Mouse (Mus musculus): ENCODE data around the gene Gm26992. TPM values are rescaled to one million over a fixed set of nuclear protein-coding genes. Genes with fewer than 3 reads are reported as not detected.
"Not testable (repeated sequence)": the region's sequence is repeated elsewhere in the genome, so short reads cannot be mapped to it uniquely, and the experiment has no call there.

The Gm26992 gene
- polyA plus RNA-seq, 1 experiment from 2014 or later, result not detected

DNA sequence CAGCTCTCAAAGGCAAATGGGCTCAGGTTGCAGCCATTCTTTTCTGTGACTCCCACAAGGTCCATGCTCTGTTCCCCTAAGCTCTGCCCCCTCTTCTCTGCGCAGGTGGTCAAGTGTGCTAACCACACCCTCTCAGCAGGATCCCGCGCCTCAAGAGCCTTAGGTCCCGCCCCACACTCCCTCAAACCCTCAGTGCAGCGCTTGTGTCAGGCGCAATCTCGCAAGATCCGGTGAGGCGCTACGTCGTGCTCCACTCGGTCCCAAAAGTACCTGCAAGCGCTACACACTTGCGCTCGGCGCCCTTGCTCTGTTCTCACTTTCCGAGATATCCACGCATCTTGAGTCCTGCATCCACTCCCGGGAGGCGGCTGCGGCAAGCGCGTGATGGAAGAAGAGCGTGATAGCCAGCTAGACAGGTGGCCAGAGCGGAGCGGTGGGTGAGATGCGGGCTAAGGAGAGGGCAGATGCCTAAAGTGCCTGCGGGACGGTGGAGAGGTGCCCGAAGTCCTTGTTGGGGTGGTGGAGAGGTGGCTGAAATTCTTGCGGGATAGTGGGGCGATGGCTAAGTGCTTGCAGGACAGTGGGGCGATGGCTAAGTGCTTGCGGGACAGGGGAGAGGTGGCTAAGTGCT lies 25.8 kb downstream of the Gm26992 start:
- peak overlapping the region; percentile 40 for H3K4me3 ChIP-seq (replicated peaks)
- H3K27me3 ChIP-seq (replicated peaks), result peaks cover 35% of the 10 kb centered on the region
- H3K9me3 ChIP-seq (replicated peaks), result no peaks in the 10 kb centered on the region
- peaks cover 7% of the 10 kb centered on the region; the same call in 1 of the 2 replicates for H3K4me1 ChIP-seq
- peak overlapping the region; percentile 34; the same call in 1 of the 2 replicates for H3K9ac ChIP-seq (replicated peaks)
- H3K27ac ChIP-seq (replicated peaks), result no peak overlapping the region
- ATAC-seq (ENCODE audit: low FRiP score), result no peak; the same call in 1 of the 2 replicates
- peak overlapping the region; percentile 81 for H3K4me2 ChIP-seq
- 8% methylated on average over 34 of the region's 34 CpGs for WGBS
- no peaks in the 10 kb centered on the region for H3K36me3 ChIP-seq

DNA sequence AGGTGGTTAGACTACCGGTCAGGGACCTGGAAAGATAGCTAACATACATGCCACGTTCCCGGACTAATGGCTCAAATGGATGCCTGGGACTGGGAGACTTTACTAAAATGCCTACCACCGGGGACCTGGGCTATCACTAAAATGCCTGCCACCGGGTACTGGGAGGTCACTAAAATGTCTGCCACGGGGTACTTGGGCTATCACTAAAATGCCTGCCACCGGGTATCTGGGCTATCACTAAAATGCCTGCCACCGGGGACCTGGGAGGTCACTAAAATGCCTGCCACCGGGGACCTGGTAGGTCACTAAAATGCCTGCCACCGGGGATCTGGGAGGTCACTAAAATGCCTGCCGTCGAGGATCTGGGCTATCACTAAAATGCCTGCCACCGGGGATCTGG lies 26.6 kb downstream of the Gm26992 start:
- peak overlapping the region; percentile 81 for H3K4me2 ChIP-seq
- not testable (repeated sequence) for H3K4me1 ChIP-seq

DNA sequence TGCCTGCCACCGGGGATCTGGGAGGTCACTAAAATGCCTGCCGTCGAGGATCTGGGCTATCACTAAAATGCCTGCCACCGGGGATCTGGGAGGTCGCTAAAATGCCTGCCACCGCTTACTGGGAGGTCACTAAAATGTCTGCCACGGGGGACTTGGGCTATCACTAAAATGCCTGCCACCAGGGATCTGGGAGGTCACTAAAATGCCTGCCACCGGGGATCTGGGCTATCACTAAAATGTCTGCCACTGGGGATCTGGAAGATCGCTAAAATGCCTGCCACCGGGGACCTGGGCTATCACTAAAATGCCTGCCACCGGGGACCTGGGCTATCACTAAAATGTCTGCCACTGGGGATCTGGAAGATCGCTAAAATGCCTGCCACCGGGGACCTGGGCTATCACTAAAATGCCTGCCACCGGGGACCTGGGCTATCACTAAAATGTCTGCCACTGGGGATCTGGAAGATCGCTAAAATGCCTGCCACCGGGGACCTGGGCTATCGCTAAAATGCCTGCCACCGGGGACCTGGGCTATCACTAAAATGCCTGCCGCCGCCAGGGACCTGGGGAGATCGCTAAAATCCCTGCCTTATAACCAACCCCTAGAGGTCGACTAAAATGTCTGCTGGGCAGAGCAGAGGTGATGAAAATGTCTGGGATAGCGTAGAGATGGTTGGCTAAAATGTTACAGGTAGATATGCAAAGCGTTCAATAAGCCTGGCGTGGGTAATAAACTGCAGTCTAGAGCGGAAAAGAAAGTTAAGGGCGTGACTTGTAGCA lies 27.3 kb downstream of the Gm26992 start:
- WGBS, result 69% methylated on average over 19 of the region's 27 CpGs

More for the DNA sequence above, 26.6 kb downstream of the Gm26992 start:
- not testable (repeated sequence) for H3K9ac ChIP-seq (replicated peaks); H3K9me3 ChIP-seq (replicated peaks); ATAC-seq (ENCODE audit: low FRiP score); H3K27ac ChIP-seq (replicated peaks); H3K36me3 ChIP-seq
- WGBS, result 46% methylated on average over 10 of the region's 13 CpGs
- Histone ChIP-seq H3K4me3 (replicated peaks) (peak overlapping the region; percentile 40), H3K27me3 (replicated peaks) (peaks cover 33% of the 10 kb centered on the region)

DNA sequence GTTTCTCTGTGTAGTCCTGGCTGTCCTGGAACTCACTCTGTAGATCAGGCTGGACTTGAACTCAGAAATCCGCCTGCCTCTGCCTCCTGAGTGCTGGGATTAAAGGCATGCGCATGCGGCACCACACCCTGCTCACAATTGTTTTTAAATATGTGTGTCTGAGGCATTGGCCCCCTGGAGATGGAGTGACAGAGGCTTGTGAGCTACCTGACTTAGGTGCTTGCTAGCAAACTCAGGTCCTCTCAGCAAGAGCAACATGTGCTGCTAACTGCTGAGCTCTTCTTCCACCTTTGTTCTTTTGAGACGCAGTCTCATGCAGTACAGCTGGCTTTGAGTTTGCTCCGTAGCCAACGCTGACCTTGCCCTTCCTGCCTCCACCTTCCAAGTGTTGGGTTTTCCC lies 31.0 kb downstream of the Gm26992 start:
- WGBS, result 79% methylated on average over 6 of the region's 6 CpGs
- Histone ChIP-seq H3K9ac (replicated peaks) (no peak overlapping the region), H3K4me3 (replicated peaks) (no peak overlapping the region), H3K36me3 (no peaks in the 10 kb centered on the region), H3K27ac (replicated peaks) (no peak overlapping the region), H3K4me2 (no peak overlapping the region), H3K27me3 (replicated peaks) (peaks cover 8% of the 10 kb centered on the region), H3K4me1 (0 out of 2 replicates have a peak, but pooled peaks cover 2% of the 10 kb centered on the region), H3K9me3 (replicated peaks) (no peaks in the 10 kb centered on the region)
- ATAC-seq (ENCODE audit: low FRiP score), result no peak

More for the DNA sequence above, 27.3 kb downstream of the Gm26992 start:
- peaks cover 30% of the 10 kb centered on the region for H3K27me3 ChIP-seq (replicated peaks)
- not testable (repeated sequence) for H3K4me2 ChIP-seq; ATAC-seq (ENCODE audit: low FRiP score); H3K9ac ChIP-seq (replicated peaks); H3K36me3 ChIP-seq; H3K9me3 ChIP-seq (replicated peaks); H3K4me1 ChIP-seq; H3K27ac ChIP-seq (replicated peaks); H3K4me3 ChIP-seq (replicated peaks)

DNA sequence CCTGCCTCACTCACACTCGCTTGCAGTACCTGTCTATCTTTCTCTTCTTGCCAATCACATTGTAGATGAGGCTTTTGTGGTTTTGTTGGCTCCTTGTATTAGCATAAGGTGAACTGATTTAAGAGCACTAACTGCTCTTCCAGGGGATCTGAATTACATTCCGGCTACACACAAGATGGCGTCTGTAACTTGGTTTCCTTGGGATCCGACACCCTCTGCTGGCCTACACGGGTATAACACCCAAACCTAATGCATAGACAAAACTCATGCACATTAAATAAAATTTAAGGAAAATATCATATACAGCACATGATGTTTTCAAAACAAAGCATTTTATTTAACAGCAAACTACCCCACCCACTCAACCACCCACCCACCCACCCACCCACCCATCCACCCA lies 38.2 kb downstream of the Gm26992 start:
- no peaks in the 10 kb centered on the region for H3K4me1 ChIP-seq
- WGBS, result 72% methylated on average over 5 of the region's 5 CpGs
- no peaks in the 10 kb centered on the region for H3K9me3 ChIP-seq (replicated peaks)
- no peak overlapping the region for H3K4me2 ChIP-seq
- no peaks in the 10 kb centered on the region for H3K36me3 ChIP-seq
- H3K9ac ChIP-seq (replicated peaks), result no peak overlapping the region
- no peaks in the 10 kb centered on the region for H3K27me3 ChIP-seq (replicated peaks)
- no peak overlapping the region for H3K4me3 ChIP-seq (replicated peaks)
- no peak overlapping the region for H3K27ac ChIP-seq (replicated peaks)
- ATAC-seq (ENCODE audit: low FRiP score), result no peak

DNA sequence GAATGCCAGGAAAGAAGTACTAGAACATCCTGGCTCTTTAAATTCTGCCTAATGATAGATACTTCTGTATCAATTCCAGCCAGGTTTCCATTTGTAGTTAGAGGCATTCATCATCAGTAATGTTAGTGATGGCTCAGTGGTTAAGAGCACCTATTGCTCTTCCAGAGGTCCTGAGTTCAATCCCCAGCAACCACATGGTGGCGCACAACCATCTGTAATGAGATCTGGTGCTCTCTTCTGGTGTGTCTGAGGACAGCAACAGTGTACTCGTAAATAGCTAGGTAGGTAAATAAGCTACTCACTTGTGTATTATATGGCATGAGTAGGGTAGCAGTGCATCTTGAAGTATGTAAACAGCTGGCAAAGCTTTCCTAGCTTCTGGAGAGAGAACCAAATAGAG lies 47.2 kb downstream of the Gm26992 start:
- H3K9me3 ChIP-seq (replicated peaks), result no peaks in the 10 kb centered on the region
- no peak overlapping the region for H3K4me2 ChIP-seq
- H3K4me1 ChIP-seq, result no peaks in the 10 kb centered on the region
- H3K9ac ChIP-seq (replicated peaks), result no peak overlapping the region
- H3K36me3 ChIP-seq, result no peaks in the 10 kb centered on the region
- ATAC-seq (ENCODE audit: low FRiP score), result no peak
- WGBS, result 71% methylated on average over 2 of the region's 2 CpGs
- no peak overlapping the region for H3K4me3 ChIP-seq (replicated peaks)
- H3K27ac ChIP-seq (replicated peaks), result no peak overlapping the region
- H3K27me3 ChIP-seq (replicated peaks), result no peaks in the 10 kb centered on the region

DNA sequence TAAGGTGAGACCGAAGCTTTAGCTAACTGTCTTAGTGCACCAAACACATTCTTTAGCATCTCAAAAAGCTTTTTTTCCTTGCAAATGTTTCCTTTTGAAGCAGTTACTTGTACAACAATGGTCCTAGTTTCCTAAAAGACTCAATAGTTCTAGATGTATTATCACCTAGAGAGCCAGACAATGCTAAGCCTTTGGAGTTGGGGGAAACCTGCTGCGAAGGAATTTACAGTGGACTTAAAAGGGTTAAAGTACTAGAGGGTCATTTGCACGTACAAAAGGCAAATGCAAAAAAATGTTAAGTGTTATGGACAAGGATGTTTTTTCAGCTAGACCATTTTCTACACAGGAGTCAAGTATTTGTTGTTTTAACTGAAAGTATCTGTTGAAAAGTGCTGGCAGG lies 50.5 kb downstream of the Gm26992 start:
- Histone ChIP-seq H3K9ac (replicated peaks) (no peak overlapping the region), H3K4me3 (replicated peaks) (no peak overlapping the region), H3K36me3 (no peaks in the 10 kb centered on the region), H3K9me3 (replicated peaks) (no peaks in the 10 kb centered on the region), H3K4me2 (no peak overlapping the region), H3K27ac (replicated peaks) (no peak overlapping the region), H3K4me1 (no peaks in the 10 kb centered on the region), H3K27me3 (replicated peaks) (no peaks in the 10 kb centered on the region)
- WGBS, result 79% methylated on average over 3 of the region's 3 CpGs
- ATAC-seq (ENCODE audit: low FRiP score), result no peak

DNA sequence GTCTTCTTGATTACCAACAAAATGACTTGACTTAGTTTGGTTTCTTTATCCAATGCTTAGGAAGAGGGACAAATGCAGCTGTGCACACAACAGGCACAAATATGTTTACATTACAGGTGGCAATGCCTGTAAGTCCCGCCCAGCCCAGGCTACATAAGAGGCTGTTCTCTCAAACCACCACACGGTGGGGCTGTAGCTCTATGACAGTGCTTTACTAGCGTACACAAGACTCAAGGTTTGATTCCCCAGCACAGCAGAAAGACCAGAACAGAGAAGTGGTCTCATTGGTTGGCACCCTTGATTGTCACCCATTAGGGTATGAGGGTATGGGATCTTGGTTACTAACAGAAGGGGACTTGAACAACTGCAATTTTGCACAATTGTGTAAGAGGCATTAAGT lies 55.7 kb downstream of the Gm26992 start:
- no peaks in the 10 kb centered on the region for H3K36me3 ChIP-seq
- 17% methylated on average over 3 of the region's 3 CpGs for WGBS
- H3K4me2 ChIP-seq, result no peak overlapping the region
- no peak overlapping the region for H3K9ac ChIP-seq (replicated peaks)
- H3K4me1 ChIP-seq, result no peaks in the 10 kb centered on the region
- no peaks in the 10 kb centered on the region for H3K27me3 ChIP-seq (replicated peaks)
- no peaks in the 10 kb centered on the region for H3K9me3 ChIP-seq (replicated peaks)
- H3K27ac ChIP-seq (replicated peaks), result no peak overlapping the region
- 0 out of 2 replicates have a peak, but pooled peaks have one; percentile 62 for ATAC-seq (ENCODE audit: low FRiP score)
- H3K4me3 ChIP-seq (replicated peaks), result no peak overlapping the region

DNA sequence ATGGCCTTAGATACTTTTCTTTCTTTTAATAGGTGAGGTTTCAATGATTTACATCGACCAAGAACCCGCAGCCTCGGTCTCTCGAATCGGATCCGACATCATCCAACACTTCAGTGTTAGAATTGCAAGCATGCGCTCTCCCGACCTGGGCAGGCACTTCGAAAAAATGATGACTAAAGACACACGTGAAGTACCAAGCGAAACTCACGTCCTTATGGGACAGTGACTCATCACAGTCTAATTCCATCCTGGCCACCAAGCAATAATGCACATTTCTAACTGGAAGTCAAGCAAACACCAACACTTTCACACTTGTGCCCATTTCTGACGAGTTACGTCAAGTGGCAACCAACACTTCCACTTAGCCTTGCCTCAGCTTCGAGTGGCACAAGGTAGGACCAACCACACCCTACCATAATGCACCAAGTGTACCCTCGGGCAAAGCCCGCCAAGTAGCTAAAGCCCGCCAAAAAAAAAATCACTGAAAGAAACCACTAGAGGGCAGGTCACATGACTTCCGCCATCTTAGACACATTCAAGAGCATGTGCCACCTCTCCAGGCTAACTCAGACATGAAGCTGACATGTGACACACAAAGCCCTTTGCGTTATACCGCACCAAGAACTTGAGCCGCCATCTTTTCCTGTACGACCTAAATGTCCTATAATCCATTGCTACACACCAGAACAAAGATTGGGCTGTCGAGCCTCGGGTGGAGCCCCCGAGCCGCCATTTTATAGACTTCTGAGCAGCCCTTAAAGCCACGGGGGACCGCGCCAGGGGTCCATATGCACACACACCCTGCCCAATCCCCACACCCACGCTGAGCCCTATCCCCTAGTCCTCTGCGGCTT lies 59.7 kb downstream of the Gm26992 start:
- 61% methylated on average over 32 of the region's 32 CpGs for WGBS
- H3K27ac ChIP-seq (replicated peaks), result peak overlapping the region; percentile 77
- H3K4me3 ChIP-seq (replicated peaks), result peak overlapping the region; percentile 46
- H3K27me3 ChIP-seq (replicated peaks), result no peaks in the 10 kb centered on the region
- peak overlapping the region; percentile 46 for H3K4me2 ChIP-seq
- H3K9me3 ChIP-seq (replicated peaks), result no peaks in the 10 kb centered on the region
- no peaks in the 10 kb centered on the region for H3K4me1 ChIP-seq
- peak overlapping the region; percentile 40; the same call in 1 of the 2 replicates for H3K9ac ChIP-seq (replicated peaks)
- no peaks in the 10 kb centered on the region for H3K36me3 ChIP-seq
- peak; percentile 79 for ATAC-seq (ENCODE audit: low FRiP score)

DNA sequence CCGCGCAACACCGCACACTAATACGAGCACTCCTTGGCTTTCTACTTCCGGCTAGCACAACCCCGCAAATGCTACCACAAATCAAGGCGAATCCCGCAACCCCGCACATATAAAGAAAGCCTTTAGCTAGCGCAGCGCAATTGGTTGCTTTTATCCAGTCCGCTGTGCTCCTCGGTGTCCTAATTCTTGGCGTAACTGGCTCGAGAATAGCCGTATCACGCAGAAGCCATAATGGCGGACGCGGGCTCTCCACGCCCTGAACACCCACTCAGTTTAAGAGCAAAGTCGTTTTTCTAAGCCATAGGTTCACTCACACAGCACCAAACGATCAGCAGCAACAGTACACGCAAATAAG lies 60.3 kb downstream of the Gm26992 start:
- Histone ChIP-seq H3K4me2 (peak overlapping the region; percentile 46), H3K4me3 (replicated peaks) (peak overlapping the region; percentile 46), H3K36me3 (no peaks in the 10 kb centered on the region), H3K27me3 (replicated peaks) (no peaks in the 10 kb centered on the region), H3K27ac (replicated peaks) (peak overlapping the region; percentile 77), H3K9me3 (replicated peaks) (no peaks in the 10 kb centered on the region), H3K9ac (replicated peaks) (peak overlapping the region; percentile 40), H3K4me1 (no peaks in the 10 kb centered on the region)
- peak; percentile 43; the same call in 1 of the 2 replicates for ATAC-seq (ENCODE audit: low FRiP score)
- 64% methylated on average over 24 of the region's 24 CpGs for whole genome bisulfite sequencing

DNA sequence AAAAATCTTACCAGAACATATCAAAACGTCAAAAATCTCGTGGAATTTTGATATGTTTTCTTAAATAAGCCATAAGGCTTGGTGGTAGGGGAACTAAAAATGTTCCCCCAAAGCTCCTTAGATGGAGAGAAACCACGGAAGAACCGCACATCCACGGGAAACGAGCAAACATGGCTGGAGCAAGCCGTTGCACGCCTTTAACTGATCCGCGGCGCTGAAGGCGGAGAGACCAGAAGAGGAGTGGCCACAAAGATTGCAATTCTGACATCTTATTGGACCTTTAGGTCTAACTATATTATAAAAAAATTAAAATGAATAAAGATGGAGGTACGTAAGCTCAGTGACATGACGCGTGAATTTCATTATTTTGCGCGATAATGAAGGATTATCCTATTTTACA lies 61.2 kb downstream of the Gm26992 start:
- Histone ChIP-seq H3K27me3 (replicated peaks) (no peaks in the 10 kb centered on the region), H3K9ac (replicated peaks) (no peak overlapping the region), H3K27ac (replicated peaks) (no peak overlapping the region), H3K9me3 (replicated peaks) (no peaks in the 10 kb centered on the region), H3K4me1 (no peaks in the 10 kb centered on the region), H3K36me3 (no peaks in the 10 kb centered on the region), H3K4me2 (peak overlapping the region; percentile 46), H3K4me3 (replicated peaks) (peak overlapping the region; percentile 46)
- ATAC-seq (ENCODE audit: low FRiP score), result no peak; the same call in 1 of the 2 replicates
- 74% methylated on average over 17 of the region's 17 CpGs for WGBS
